Mouse (Mus musculus): ENCODE measurements around the gene Cbln4. TPM values are rescaled to one million over a fixed set of nuclear protein-coding genes. Genes with fewer than 3 reads are reported as not detected.

The Cbln4 gene
- total and polyA plus RNA-seq, 2 experiments = not detected

DNA sequence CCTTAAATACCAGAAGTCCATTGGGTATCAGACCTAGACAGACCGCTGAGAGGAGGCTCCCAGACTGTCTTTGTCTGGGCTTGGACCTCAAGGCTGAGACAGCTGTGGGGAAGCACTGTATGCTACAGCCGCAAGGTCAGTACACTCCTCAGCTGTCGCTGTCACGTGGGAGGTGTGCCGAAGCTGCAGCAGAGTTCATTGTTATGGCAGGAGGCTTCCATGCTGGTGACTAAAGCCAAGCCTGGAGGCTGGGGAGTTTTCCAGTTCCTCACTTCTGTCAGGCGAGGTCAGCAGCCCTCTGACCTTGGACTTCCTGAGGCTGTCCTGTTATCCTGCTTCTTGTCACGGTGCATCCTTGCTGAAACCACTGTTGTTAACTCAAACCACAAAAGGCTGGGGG, 2.7 kb upstream of the Cbln4 start:
- DNase-seq (ENCODE audit: extremely low read depth, low read depth, low spot score) = no peak
- TF ChIP-seq CTCF (IDR thresholded peaks at IDR 0.05; ENCODE audit: low read depth, low read length) (no peak), POLR2A (IDR thresholded peaks at IDR 0.05; ENCODE audit: extremely low read depth, insufficient read depth, low read length) (no peak)
- no peaks in the 10 kb centered on the region for H3K36me3 ChIP-seq (ENCODE audit: control insufficient read depth, insufficient read depth, low read length)
- no peak overlapping the region for H3K27ac ChIP-seq (replicated peaks; ENCODE audit: insufficient read depth, low read depth, low read length)
- 41% methylated on average over 7 of the region's 7 CpGs for WGBS
- H3K79me2 ChIP-seq (ENCODE audit: control insufficient read depth, insufficient read depth, low read length) = no peaks in the 10 kb centered on the region
- H3K4me3 ChIP-seq (ENCODE audit: insufficient read depth, low read depth, low read length) = no peak overlapping the region
- H3K27me3 ChIP-seq (ENCODE audit: control insufficient read depth, insufficient read depth, low read length) = peaks cover 11% of the 10 kb centered on the region
- H3K9ac ChIP-seq (ENCODE audit: low read depth, low read length) = no peak overlapping the region
- H3K4me1 ChIP-seq (ENCODE audit: control insufficient read depth, insufficient read depth, low read length) = no peaks in the 10 kb centered on the region

- Histone ChIP-seq H3K27me3 (ENCODE audit: control insufficient read depth, insufficient read depth, low read length) (peaks cover 11% of the 10 kb centered on the region), H3K27ac (replicated peaks; ENCODE audit: insufficient read depth, low read depth, low read length) (no peak overlapping the region), H3K9ac (ENCODE audit: low read depth, low read length) (no peak overlapping the region), H3K4me1 (ENCODE audit: control insufficient read depth, insufficient read depth, low read length) (no peaks in the 10 kb centered on the region), H3K4me3 (ENCODE audit: insufficient read depth, low read depth, low read length) (no peak overlapping the region), H3K79me2 (ENCODE audit: control insufficient read depth, insufficient read depth, low read length) (no peaks in the 10 kb centered on the region), H3K36me3 (ENCODE audit: control insufficient read depth, insufficient read depth, low read length) (no peaks in the 10 kb centered on the region)
- whole genome bisulfite sequencing = 1% methylated on average over 46 of the region's 46 CpGs
- no peak for DNase-seq (ENCODE audit: extremely low read depth, low read depth, low spot score)
- TF ChIP-seq CTCF (IDR thresholded peaks at IDR 0.05; ENCODE audit: low read depth, low read length) (no peak), POLR2A (IDR thresholded peaks at IDR 0.05; ENCODE audit: extremely low read depth, insufficient read depth, low read length) (no peak)
Observed at GRCm38 (mm10) chr2:172042607-172043234, 545 bp downstream of the Cbln4 start.

DNA sequence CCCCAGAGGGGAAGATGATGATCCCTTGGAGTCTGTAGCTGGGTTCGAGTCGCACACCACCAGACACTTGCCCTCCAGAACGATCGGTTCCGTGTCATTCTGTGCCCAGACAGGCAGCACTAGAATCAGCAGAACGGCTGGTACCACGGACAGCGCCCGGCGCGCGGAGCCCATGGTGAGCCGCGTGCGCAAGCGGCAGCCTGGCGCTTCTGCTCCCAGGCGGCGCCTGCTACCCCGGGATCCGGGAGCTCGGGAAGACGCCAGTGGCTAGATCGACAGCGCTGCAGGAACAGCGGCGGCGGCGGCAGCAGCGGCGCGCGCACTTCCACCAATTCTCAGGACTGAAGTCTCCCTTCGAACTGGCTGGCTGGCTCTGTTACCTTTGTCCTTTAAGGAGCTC, 1.1 kb downstream of the Cbln4 start:
- no peaks in the 10 kb centered on the region for H3K4me1 ChIP-seq (ENCODE audit: control insufficient read depth, insufficient read depth, low read length)
- H3K9ac ChIP-seq (ENCODE audit: low read depth, low read length) = no peak overlapping the region
- H3K79me2 ChIP-seq (ENCODE audit: control insufficient read depth, insufficient read depth, low read length) = no peaks in the 10 kb centered on the region
- H3K27me3 ChIP-seq (ENCODE audit: control insufficient read depth, insufficient read depth, low read length) = peaks cover 11% of the 10 kb centered on the region
- H3K36me3 ChIP-seq (ENCODE audit: control insufficient read depth, insufficient read depth, low read length) = no peaks in the 10 kb centered on the region
- H3K4me3 ChIP-seq (ENCODE audit: insufficient read depth, low read depth, low read length) = no peak overlapping the region
- no peak for TF ChIP-seq POLR2A (IDR thresholded peaks at IDR 0.05; ENCODE audit: extremely low read depth, insufficient read depth, low read length)
- no peak for TF ChIP-seq CTCF (IDR thresholded peaks at IDR 0.05; ENCODE audit: low read depth, low read length)
- DNase-seq (ENCODE audit: extremely low read depth, low read depth, low spot score) = no peak
- WGBS = 1% methylated on average over 34 of the region's 34 CpGs
- H3K27ac ChIP-seq (replicated peaks; ENCODE audit: insufficient read depth, low read depth, low read length) = no peak overlapping the region

GRCm38 (mm10) chr2:172040859-172041258, 2.4 kb downstream of the Cbln4 start:
- Histone ChIP-seq H3K9ac (ENCODE audit: low read depth, low read length) (no peak overlapping the region), H3K27ac (replicated peaks; ENCODE audit: insufficient read depth, low read depth, low read length) (no peak overlapping the region), H3K27me3 (ENCODE audit: control insufficient read depth, insufficient read depth, low read length) (peaks cover 11% of the 10 kb centered on the region), H3K36me3 (ENCODE audit: control insufficient read depth, insufficient read depth, low read length) (no peaks in the 10 kb centered on the region), H3K79me2 (ENCODE audit: control insufficient read depth, insufficient read depth, low read length) (no peaks in the 10 kb centered on the region), H3K4me1 (ENCODE audit: control insufficient read depth, insufficient read depth, low read length) (no peaks in the 10 kb centered on the region), H3K4me3 (ENCODE audit: insufficient read depth, low read depth, low read length) (no peak overlapping the region)
- DNase-seq (ENCODE audit: extremely low read depth, low read depth, low spot score) = no peak
- TF ChIP-seq POLR2A (IDR thresholded peaks at IDR 0.05; ENCODE audit: extremely low read depth, insufficient read depth, low read length) = no peak
- TF ChIP-seq CTCF (IDR thresholded peaks at IDR 0.05; ENCODE audit: low read depth, low read length) = no peak
- WGBS = 70% methylated on average over 10 of the region's 10 CpGs

- Histone ChIP-seq H3K27ac (replicated peaks; ENCODE audit: insufficient read depth, low read depth, low read length) (no peak overlapping the region), H3K4me1 (ENCODE audit: control insufficient read depth, insufficient read depth, low read length) (no peaks in the 10 kb centered on the region), H3K27me3 (ENCODE audit: control insufficient read depth, insufficient read depth, low read length) (peaks cover 11% of the 10 kb centered on the region), H3K4me3 (ENCODE audit: insufficient read depth, low read depth, low read length) (no peak overlapping the region), H3K36me3 (ENCODE audit: control insufficient read depth, insufficient read depth, low read length) (no peaks in the 10 kb centered on the region), H3K9ac (ENCODE audit: low read depth, low read length) (no peak overlapping the region), H3K79me2 (ENCODE audit: control insufficient read depth, insufficient read depth, low read length) (no peaks in the 10 kb centered on the region)
- TF ChIP-seq POLR2A (IDR thresholded peaks at IDR 0.05; ENCODE audit: extremely low read depth, insufficient read depth, low read length) (no peak), CTCF (IDR thresholded peaks at IDR 0.05; ENCODE audit: low read depth, low read length) (no peak)
- 87% methylated on average over 5 of the region's 5 CpGs for WGBS
- DNase-seq (ENCODE audit: extremely low read depth, low read depth, low spot score) = no peak
Observed at GRCm38 (mm10) chr2:172039601-172040000, 3.7 kb downstream of the Cbln4 start.

- Histone ChIP-seq H3K36me3 (ENCODE audit: control insufficient read depth, insufficient read depth, low read length) (no peaks in the 10 kb centered on the region), H3K4me3 (ENCODE audit: insufficient read depth, low read depth, low read length) (no peak overlapping the region), H3K9ac (ENCODE audit: low read depth, low read length) (no peak overlapping the region), H3K27ac (replicated peaks; ENCODE audit: insufficient read depth, low read depth, low read length) (no peak overlapping the region), H3K4me1 (ENCODE audit: control insufficient read depth, insufficient read depth, low read length) (no peaks in the 10 kb centered on the region), H3K79me2 (ENCODE audit: control insufficient read depth, insufficient read depth, low read length) (no peaks in the 10 kb centered on the region), H3K27me3 (ENCODE audit: control insufficient read depth, insufficient read depth, low read length) (no peaks in the 10 kb centered on the region)
- WGBS = 34% methylated on average over 5 of the region's 5 CpGs
- TF ChIP-seq CTCF (IDR thresholded peaks at IDR 0.05; ENCODE audit: low read depth, low read length) (no peak), POLR2A (IDR thresholded peaks at IDR 0.05; ENCODE audit: extremely low read depth, insufficient read depth, low read length) (no peak)
- no peak for DNase-seq (ENCODE audit: extremely low read depth, low read depth, low spot score)
Observed at GRCm38 (mm10) chr2:172034281-172034680, 9.0 kb downstream of the Cbln4 start.
